Mouse (Mus musculus) MEL (cell line): ENCODE results near the gene Birc5.
A peak's percentile ranks its signal among the peaks of the same experiment; 100 is the strongest.

Experiments used
- CTCF ChIP-seq, 3 experiments: IDR thresholded peaks in 2 of 3; conservative IDR thresholded peaks in 1 of 3; 2 replicates each; pipeline ENCODE4 v1.5.1; 2011 to 2012; ENCODE audit warnings: low read length in 3 of 3, low read depth in 2 of 3, mild to moderate bottlenecking in 2 of 3, improper control_type of control experiment in 1 of 3, inconsistent platforms in 1 of 3, mixed read lengths in 1 of 3, moderate library complexity in 1 of 3; ENCODE audit not compliant: control insufficient read depth in 1 of 3, insufficient read depth in 1 of 3, poor library complexity in 1 of 3, severe bottlenecking in 1 of 3
- ETS1 ChIP-seq: IDR thresholded peaks from 2 replicates; pipeline ENCODE4 v1.6.1; 2012; ENCODE audit warnings: low read depth, mild to moderate bottlenecking, inconsistent platforms, low read length, improper control_type of control experiment, moderate library complexity
- POLR2A ChIP-seq, 2 experiments: IDR thresholded peaks; 2 replicates each; pipeline ENCODE4 v1.6.1; 2011 to 2012; ENCODE audit warnings: low read length in 2 of 2, mild to moderate bottlenecking in 2 of 2, control low read depth in 1 of 2, improper control_type of control experiment in 1 of 2, low read depth in 1 of 2, moderate library complexity in 1 of 2; ENCODE audit not compliant: control insufficient read depth in 1 of 2, insufficient read depth in 1 of 2, poor library complexity in 1 of 2
- POLR2AphosphoS2 ChIP-seq: IDR thresholded peaks from 2 replicates; pipeline ENCODE4 v1.6.1; 2011; ENCODE audit warnings: low read length, improper control_type of control experiment
- RCOR1 ChIP-seq: IDR thresholded peaks from 2 replicates; pipeline ENCODE4 v1.6.1; 2012; ENCODE audit warnings: low read depth, mild to moderate bottlenecking, inconsistent platforms, low read length, improper control_type of control experiment
- SMC3 ChIP-seq: IDR thresholded peaks from 2 replicates; pipeline ENCODE4 v1.6.1; 2011; ENCODE audit warnings: low read depth, low read length, improper control_type of control experiment
- USF1 ChIP-seq: IDR thresholded peaks from 2 replicates; pipeline ENCODE4 v1.6.1; 2014; ENCODE audit warnings: low read depth, mild to moderate bottlenecking, inconsistent platforms, low read length, improper control_type of control experiment, moderate library complexity

DNA sequence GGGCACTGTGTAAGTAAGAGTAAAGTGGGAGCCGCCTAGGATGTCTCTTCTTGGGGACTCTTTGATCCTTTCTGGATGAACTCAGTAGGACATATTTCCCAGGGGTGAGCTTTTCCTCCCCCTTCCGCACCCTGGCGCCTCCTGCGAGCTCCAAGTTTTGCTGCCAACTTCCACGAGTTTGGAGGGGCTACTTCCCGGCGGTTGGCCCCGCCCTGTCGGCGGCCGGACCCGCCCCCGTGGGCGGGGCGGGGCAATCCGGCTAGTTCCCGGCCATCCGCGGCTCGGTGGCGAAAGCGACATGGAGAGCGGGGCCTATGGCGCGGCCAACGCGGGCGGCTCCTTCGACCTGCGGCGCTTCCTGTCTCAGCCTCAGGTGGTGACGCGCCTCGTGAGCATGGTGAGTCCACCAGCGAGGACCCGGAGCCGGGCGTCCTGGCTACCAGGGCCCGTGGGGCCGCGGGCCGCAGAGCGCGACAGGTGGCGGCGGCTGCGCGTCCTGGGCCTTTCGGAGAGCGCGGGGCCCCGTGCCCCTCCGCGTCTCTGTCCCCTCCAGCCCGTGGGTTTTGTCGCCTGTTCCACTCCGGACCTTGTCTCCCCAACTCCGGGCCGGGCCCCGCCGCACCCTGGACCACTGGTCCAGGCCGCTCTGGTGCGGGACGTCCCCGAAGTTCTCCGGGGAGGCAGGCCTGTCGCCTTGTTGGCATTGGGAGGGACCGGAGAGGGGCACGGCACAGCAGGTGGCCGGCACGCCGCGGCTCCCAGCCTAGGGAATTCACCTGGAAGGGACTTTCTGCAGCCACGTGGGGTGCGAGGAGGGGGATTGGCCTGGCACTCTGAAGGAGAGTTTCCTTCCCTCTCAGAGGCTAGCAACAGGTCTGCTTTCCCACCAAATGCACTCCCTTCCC, 39.4 kb upstream of the Birc5 start, which contains the start of the genes Gm20708 and Syngr2:
- TF ChIP-seq ETS1 (no peak), CTCF (IDR thresholded peaks at IDR 0.05 in 2 of 3, conservative IDR thresholded peaks at IDR 0.05 in 1 of 3; ENCODE audit: control insufficient read depth in 1 of 3, insufficient read depth in 1 of 3, low read depth in 2 of 3, low read length in 3 of 3, poor library complexity in 1 of 3, severe bottlenecking in 1 of 3) (no peak), RCOR1 (0 out of 2 replicates have a peak, but pooled peaks have one; percentile 26), SMC3 (no peak), USF1 (no peak), POLR2A (IDR thresholded peaks at IDR 0.05; ENCODE audit: control insufficient read depth in 1 of 2, insufficient read depth in 1 of 2, low read depth in 1 of 2, low read length in 2 of 2, poor library complexity in 1 of 2) (peak; percentile 84 to 92), POLR2AphosphoS2 (peak; percentile 85)
